Mouse (Mus musculus): ENCODE measurements at regions not wholly inside any gene's neighbourhood (a gene's known extent, or its start where the extent isn't known, plus 50 kb on each side); places are given as distances from the start of the nearest gene placed in this dataset.

GRCm38 (mm10) chr11:51911481-51911880 is 54.0 kb upstream of the Jade2 start:
- ATAC-seq: no peak

- ATAC-seq: no peak
Observed at GRCm38 (mm10) chr11:51915656-51916032, 51.8 kb upstream of the Cdkn2aipnl start.

- ATAC-seq: peak; percentile 71
Observed at GRCm38 (mm10) chr11:51916033-51916929, 51.2 kb upstream of the Cdkn2aipnl start.
